Comparison of ENCODE assay signal across 16 mouse cellular contexts in the genomic region with DNA sequence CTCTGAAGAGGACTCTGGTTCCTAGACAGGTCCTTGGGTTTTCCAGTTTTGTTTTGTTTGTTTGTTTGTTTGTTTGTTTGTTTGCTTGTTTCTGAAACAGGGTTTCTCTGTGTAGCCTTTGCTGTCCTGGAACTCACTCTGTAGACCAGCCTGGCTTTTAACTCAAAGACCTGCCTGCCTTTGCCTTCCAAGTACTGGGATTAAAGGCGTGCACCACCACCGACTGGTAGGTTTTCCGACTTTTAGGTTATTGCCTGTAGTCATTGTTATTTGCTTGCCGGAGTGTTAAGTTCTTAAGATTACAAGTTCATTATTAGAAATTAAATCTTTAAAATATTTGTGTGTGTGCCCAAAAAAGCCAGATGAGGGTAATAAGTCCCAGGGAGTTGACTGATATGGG. TPM values are rescaled to one million over a fixed set of nuclear protein-coding genes. Genes with fewer than 3 reads are reported as not detected.
A peak's percentile ranks its signal among the peaks of the same experiment; 100 is the strongest.
DNase-seq lines count a peak whose midpoint lies in the region; ATAC-seq and TF ChIP-seq lines count a peak whose summit lies in the region.
"Had no signal": no experiment of that assay in that cellular context is flagged by ENCODE, and none has a peak within 500 bp of the region (broad histone marks: within the 10 kb centered on the region; RNA-seq: fewer than 3 reads in every experiment).

No protein-coding gene starts in this region.

- no peak overlapping the region for H3K9ac ChIP-seq in forebrain, embryonic 11.5 days (ENCODE audit: low read length)
- no peak overlapping the region for H3K9ac ChIP-seq in forebrain, postnatal 0 days
- no peak overlapping the region for H3K9ac ChIP-seq in neural tube, embryonic 12.5 days
- no peak overlapping the region for H3K9ac ChIP-seq in limb, embryonic 14.5 days (ENCODE audit: low read depth, low read length, severe bottlenecking)
- H3K9ac ChIP-seq in neural tube, embryonic 15.5 days (replicated peaks), result no peak overlapping the region
- H3K9ac ChIP-seq: heart, embryonic 15.5 days; stomach, embryonic 15.5 days had no signal

- WGBS in forebrain, embryonic 11.5 days, result 65% methylated on average over 4 of the region's 4 CpGs
- 65% methylated on average over 4 of the region's 4 CpGs for WGBS in forebrain, postnatal 0 days
- WGBS in neural tube, embryonic 12.5 days, result 74% methylated on average over 4 of the region's 4 CpGs
- 62% methylated on average over 4 of the region's 4 CpGs for WGBS in limb, embryonic 14.5 days
- 72% methylated on average over 4 of the region's 4 CpGs for WGBS in neural tube, embryonic 15.5 days

- H3K4me1 ChIP-seq in forebrain, embryonic 11.5 days (replicated peaks; ENCODE audit: control insufficient read depth, insufficient read depth, low read length), result no peaks in the 10 kb centered on the region
- H3K4me1 ChIP-seq in forebrain, postnatal 0 days (ENCODE audit: insufficient read depth), result no peaks in the 10 kb centered on the region
- peaks cover 4% of the 10 kb centered on the region; the same call in 1 of the 2 replicates for H3K4me1 ChIP-seq in neural tube, embryonic 12.5 days
- peaks cover 4% of the 10 kb centered on the region for H3K4me1 ChIP-seq in limb, embryonic 14.5 days (ENCODE audit: control insufficient read depth, insufficient read depth, low read length)
- H3K4me1 ChIP-seq in neural tube, embryonic 15.5 days, result peaks cover 7% of the 10 kb centered on the region; the same call in 1 of the 2 replicates

- ATAC-seq in forebrain, embryonic 11.5 days (replicated peaks; ENCODE audit: low FRiP score), result no peak
- no peak for ATAC-seq in forebrain, postnatal 0 days
- no peak for ATAC-seq in neural tube, embryonic 12.5 days (ENCODE audit: low FRiP score, low read depth)
- ATAC-seq in limb, embryonic 14.5 days (ENCODE audit: low FRiP score, low read depth), result no peak
- no peak for ATAC-seq in neural tube, embryonic 15.5 days (ENCODE audit: low FRiP score)
- ATAC-seq: intestine, postnatal 0 days had no signal

- no peak for DNase-seq in forebrain, embryonic 11.5 days (ENCODE audit: low spot score)
- no peak for DNase-seq in forebrain, postnatal 0 days
- DNase-seq in neural tube, embryonic 10.5 days (ENCODE audit: extremely low spot score, low spot score), result no peak
- DNase-seq in limb, embryonic 14.5 days (ENCODE audit: low spot score), result no peak
- no peak for DNase-seq in adrenal gland, adult 8-10 months
- no peak for DNase-seq in right cerebral cortex, postnatal 10 days (ENCODE audit: low spot score in 2 of 2)
- DNase-seq: cerebellum, adult 11 months; gastrocnemius, postnatal 10 days; kidney, postnatal 4 days; right cerebral cortex, postnatal 25 days; thymus, postnatal 14 days had no signal

- no peak for TF ChIP-seq CTCF in forebrain, postnatal 0 days (IDR thresholded peaks at IDR 0.05; ENCODE audit: low read depth)

- H3K4me3 ChIP-seq in forebrain, embryonic 11.5 days (ENCODE audit: low read depth, low read length), result peak overlapping the region; percentile 75; the same call in 1 of the 2 replicates
- H3K4me3 ChIP-seq in forebrain, postnatal 0 days (ENCODE audit: low read depth, low read length), result no peak overlapping the region
- no peak overlapping the region for H3K4me3 ChIP-seq in neural tube, embryonic 12.5 days
- no peak overlapping the region for H3K4me3 ChIP-seq in limb, embryonic 14.5 days (replicated peaks; ENCODE audit: low read length)
- H3K4me3 ChIP-seq in neural tube, embryonic 15.5 days (replicated peaks), result no peak overlapping the region

- H3K27me3 ChIP-seq in forebrain, embryonic 11.5 days (ENCODE audit: control insufficient read depth, insufficient read depth, low read length), result no peaks in the 10 kb centered on the region; the same call in 1 of the 2 replicates
- no peaks in the 10 kb centered on the region for H3K27me3 ChIP-seq in forebrain, postnatal 0 days (ENCODE audit: insufficient read depth, low read length)
- peaks cover 13% of the 10 kb centered on the region for H3K27me3 ChIP-seq in neural tube, embryonic 12.5 days (replicated peaks)
- H3K27me3 ChIP-seq in limb, embryonic 14.5 days (ENCODE audit: control insufficient read depth, insufficient read depth, low read length), result no peaks in the 10 kb centered on the region
- H3K27me3 ChIP-seq in neural tube, embryonic 15.5 days (replicated peaks), result peaks cover 16% of the 10 kb centered on the region; the same call in 1 of the 2 replicates

- peak overlapping the region; percentile 97; the same call in 1 of the 2 replicates for H3K4me2 ChIP-seq in forebrain, embryonic 11.5 days (ENCODE audit: low read depth, low read length, severe bottlenecking)
- H3K4me2 ChIP-seq in forebrain, postnatal 0 days (ENCODE audit: low read depth), result no peak overlapping the region; the same call in 1 of the 2 replicates
- H3K4me2 ChIP-seq in neural tube, embryonic 12.5 days (replicated peaks), result peak overlapping the region; percentile 98; the same call in 1 of the 2 replicates
- H3K4me2 ChIP-seq in limb, embryonic 14.5 days (replicated peaks; ENCODE audit: low read depth, low read length, severe bottlenecking), result peak overlapping the region; percentile 99; the same call in 1 of the 2 replicates
- H3K4me2 ChIP-seq in neural tube, embryonic 15.5 days, result peak overlapping the region; percentile 97

- H3K36me3 ChIP-seq in forebrain, embryonic 11.5 days (ENCODE audit: control insufficient read depth, insufficient read depth, low read length), result no peaks in the 10 kb centered on the region
- H3K36me3 ChIP-seq in forebrain, postnatal 0 days (ENCODE audit: insufficient read depth), result no peaks in the 10 kb centered on the region
- no peaks in the 10 kb centered on the region for H3K36me3 ChIP-seq in neural tube, embryonic 12.5 days
- no peaks in the 10 kb centered on the region for H3K36me3 ChIP-seq in limb, embryonic 14.5 days (ENCODE audit: control insufficient read depth, insufficient read depth, low read length)
- no peaks in the 10 kb centered on the region for H3K36me3 ChIP-seq in neural tube, embryonic 15.5 days
- H3K36me3 ChIP-seq: heart, embryonic 15.5 days; stomach, embryonic 15.5 days had no signal

- H3K27ac ChIP-seq in forebrain, embryonic 11.5 days (ENCODE audit: low read depth, low read length), result no peak overlapping the region
- H3K27ac ChIP-seq in forebrain, postnatal 0 days (ENCODE audit: low read depth, low read length), result no peak overlapping the region
- H3K27ac ChIP-seq in neural tube, embryonic 12.5 days, result no peak overlapping the region
- no peak overlapping the region for H3K27ac ChIP-seq in limb, embryonic 14.5 days (replicated peaks; ENCODE audit: low read depth, low read length)
- no peak overlapping the region for H3K27ac ChIP-seq in neural tube, embryonic 15.5 days (replicated peaks)
- H3K27ac ChIP-seq: heart, embryonic 15.5 days; stomach, embryonic 15.5 days had no signal

- no peak for TF ChIP-seq POLR2A in limb, embryonic 14.5 days (IDR thresholded peaks at IDR 0.05; ENCODE audit: borderline replicate concordance, extremely low read depth, insufficient read depth, insufficient read length)

- H3K9me3 ChIP-seq in forebrain, embryonic 11.5 days (ENCODE audit: control insufficient read depth, low read length), result no peaks in the 10 kb centered on the region
- no peaks in the 10 kb centered on the region for H3K9me3 ChIP-seq in forebrain, postnatal 0 days (ENCODE audit: low read length)
- no peaks in the 10 kb centered on the region for H3K9me3 ChIP-seq in neural tube, embryonic 12.5 days
- H3K9me3 ChIP-seq in limb, embryonic 14.5 days (ENCODE audit: control insufficient read depth, low read length), result no peaks in the 10 kb centered on the region
- H3K9me3 ChIP-seq in neural tube, embryonic 15.5 days (replicated peaks), result no peaks in the 10 kb centered on the region
- H3K9me3 ChIP-seq: heart, embryonic 15.5 days; stomach, embryonic 15.5 days had no signal

RNA-seq across cellular contexts. Expression of a gene that starts 1.0 kb away (rescaled TPM):
- polyA plus RNA-seq in forebrain, embryonic 11.5 days (2014; fragmentation: Nextera tagmentation; extraction: Ambion mirVana), result 3.2 and 3.6 TPM in 2 replicates
- 1.5 and 2.2 TPM in 2 replicates for total RNA-seq in forebrain, postnatal 0 days (2014; rRNA removed)
- 1.8 and 2.5 TPM in 2 replicates for polyA plus RNA-seq in forebrain, postnatal 0 days (2015; fragmentation: Nextera tagmentation; extraction: Ambion mirVana)
- polyA plus RNA-seq in neural tube, embryonic 12.5 days (2016; fragmentation: Nextera tagmentation; extraction: Ambion mirVana), result 2.5 and 2.8 TPM in 2 replicates
- 6.3 and 6.8 TPM in 2 replicates for polyA plus RNA-seq in limb, embryonic 14.5 days (2012; rRNA removed)
- 17.7 and 18.6 TPM in 2 replicates for polyA plus RNA-seq in limb, embryonic 14.5 days (2014; fragmentation: Nextera tagmentation; extraction: Ambion mirVana)
- 3.3 and 5.5 TPM in 2 replicates for polyA plus RNA-seq in neural tube, embryonic 15.5 days (2015; fragmentation: Nextera tagmentation; extraction: Ambion mirVana)
- total RNA-seq in adrenal gland, adult 8-10 months (2022), result 1 to 10 TPM; 3.0 to 9.3 (median 6.2) TPM
